Mouse (Mus musculus) G1E-ER4 (cell line): ENCODE results near the gene Rab43. TPM values are rescaled to one million over a fixed set of nuclear protein-coding genes. Genes with fewer than 3 reads are reported as not detected.

Experiments
- GATA1 ChIP-seq: IDR thresholded peaks from one replicate; pipeline ENCODE4 v1.8.0; 2012; ENCODE audit warnings: low read length, inconsistent platforms
- polyA plus RNA-seq: library from polyadenylated mRNA; stranded (reverse); fragments of >175 nt; gene quantifications from 2 replicates; pipeline ENCODE4 v1.2.3, GENCODE M21; 2012

The Rab43 gene
- polyA plus RNA-seq, 1 experiment = 16.4 TPM

DNA sequence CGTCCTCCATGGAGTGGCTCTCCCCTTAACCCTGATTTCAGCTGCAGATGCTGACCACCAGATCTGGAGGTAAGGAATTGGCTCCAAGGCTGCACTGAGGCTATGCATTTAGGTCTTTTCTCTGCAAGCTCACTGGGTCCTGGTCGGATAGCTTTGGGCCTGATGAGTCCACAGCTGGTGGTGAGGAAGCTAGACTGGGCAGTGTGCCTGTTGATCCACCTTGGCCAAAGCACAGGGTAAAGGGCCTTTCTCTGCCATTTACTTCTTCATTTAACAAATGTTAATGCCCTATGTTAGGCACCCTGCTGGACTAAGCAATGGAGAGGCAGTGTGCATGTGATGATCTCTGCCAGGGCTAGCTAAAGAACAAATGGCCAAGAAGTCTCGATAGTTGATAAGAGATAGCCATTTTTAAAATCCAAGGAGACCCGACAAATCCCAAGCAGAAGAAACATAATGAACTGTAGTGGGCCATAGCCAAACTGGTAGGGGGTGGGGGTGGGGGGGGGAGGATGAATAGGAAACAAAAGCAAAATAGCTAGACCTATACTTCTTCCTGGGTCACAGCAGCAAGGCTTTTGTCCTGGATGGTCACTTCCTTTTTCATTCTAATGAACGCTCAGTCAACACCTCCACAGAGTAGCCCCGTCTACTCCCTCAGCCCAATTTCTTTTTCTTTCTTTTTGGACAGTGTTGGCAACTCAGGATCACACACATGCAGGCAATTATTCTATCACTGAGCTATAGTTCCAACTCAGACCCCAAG, 16.4 kb downstream of the Rab43 start:
- no peak for TF ChIP-seq GATA1

- TF ChIP-seq GATA1 = no peak
Observed at GRCm38 (mm10) chr6:87793821-87794510, 18.0 kb downstream of the Rab43 start.

- TF ChIP-seq GATA1 = no peak
Observed at GRCm38 (mm10) chr6:87791826-87792225, 20.1 kb downstream of the Rab43 start.

DNA sequence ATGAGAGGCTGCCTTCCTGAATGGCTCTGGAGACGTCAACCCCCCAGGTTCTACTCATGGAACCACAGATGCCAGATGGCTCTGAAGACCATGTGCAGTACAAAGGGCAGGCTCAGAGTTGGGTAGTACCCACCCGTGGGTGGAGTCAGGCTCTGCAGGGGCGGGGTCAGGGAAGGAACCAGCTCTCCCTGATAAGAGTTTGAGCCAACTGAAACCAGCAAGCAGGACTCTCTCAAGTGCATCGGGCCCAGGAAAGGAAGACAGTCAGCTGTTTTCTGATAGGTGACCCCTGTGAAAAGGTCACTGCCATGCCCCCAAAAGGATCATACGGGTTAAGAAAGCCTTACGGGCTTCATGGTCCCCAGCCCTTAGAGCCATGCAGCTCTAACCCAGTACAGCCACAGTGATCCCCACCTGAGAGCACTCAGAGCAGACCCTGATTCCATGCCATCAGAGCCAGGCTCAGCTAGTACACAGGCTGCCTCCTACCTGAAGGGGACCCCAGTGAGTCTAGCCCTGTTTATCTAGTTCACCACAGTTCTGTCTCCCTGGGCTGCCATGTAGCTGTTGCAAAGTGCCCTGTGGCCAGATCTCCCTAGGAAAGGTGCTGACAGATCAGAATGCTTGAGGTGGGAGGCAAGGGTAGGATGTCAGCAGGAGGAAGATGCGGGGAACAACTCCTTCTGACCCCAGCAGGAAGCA, 21.0 kb downstream of the Rab43 start:
- TF ChIP-seq GATA1 = no peak

DNA sequence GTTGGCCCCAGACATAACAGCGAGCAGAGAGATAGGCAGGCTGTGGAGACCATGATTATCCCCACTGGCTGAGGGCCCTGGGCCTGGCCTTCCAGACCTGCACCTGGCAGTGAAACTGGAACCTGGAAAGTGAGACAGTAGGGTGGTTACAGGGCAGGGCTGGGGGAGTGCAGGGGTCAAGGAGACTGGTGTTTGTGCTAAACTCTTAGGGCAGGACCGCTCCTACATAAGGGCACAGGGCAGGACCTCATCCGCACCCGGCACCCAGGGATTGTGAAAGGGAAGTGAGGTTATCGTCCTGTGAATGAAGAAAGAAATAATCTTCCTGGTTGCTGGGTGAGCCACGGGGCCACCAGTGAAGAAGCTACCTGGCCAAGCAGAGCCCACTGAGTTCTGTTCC, 22.2 kb downstream of the Rab43 start:
- TF ChIP-seq GATA1 = no peak

DNA sequence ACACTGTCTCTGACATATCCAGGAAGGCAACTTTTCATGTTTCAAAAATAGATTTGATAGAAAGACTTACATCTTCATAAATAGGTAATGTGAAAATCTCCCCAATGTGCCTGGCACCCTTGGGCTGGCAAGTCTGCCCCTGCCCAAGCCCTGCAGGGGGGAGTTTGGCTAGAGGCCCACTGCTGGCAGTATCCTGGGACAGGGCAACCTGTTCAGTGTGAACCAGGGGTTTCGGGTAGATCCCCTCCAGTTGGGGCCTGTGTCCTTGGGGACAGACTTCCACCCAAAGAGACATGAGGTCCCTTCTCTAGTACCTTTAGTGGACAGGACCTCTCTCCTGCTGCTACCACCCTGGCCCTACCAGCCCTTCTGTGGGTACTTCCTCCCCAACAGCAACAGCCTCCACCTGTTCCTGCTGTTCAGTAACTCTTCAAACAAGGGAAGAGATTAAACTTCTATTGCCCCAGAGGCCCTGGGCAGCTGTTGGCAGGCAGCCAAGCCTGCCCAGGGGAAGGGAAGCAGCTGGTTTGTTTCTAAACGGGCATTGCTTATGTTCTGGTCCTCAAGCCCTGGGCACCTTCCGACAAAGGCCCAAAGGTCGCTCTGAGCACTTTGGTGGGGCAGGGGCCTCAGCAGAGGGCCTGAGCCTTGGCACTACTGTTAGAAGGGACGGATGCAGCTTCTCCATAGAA, 22.9 kb downstream of the Rab43 start:
- no peak for TF ChIP-seq GATA1

- no peak for TF ChIP-seq GATA1
Observed at GRCm38 (mm10) chr6:87788266-87788895, 23.6 kb downstream of the Rab43 start.

DNA sequence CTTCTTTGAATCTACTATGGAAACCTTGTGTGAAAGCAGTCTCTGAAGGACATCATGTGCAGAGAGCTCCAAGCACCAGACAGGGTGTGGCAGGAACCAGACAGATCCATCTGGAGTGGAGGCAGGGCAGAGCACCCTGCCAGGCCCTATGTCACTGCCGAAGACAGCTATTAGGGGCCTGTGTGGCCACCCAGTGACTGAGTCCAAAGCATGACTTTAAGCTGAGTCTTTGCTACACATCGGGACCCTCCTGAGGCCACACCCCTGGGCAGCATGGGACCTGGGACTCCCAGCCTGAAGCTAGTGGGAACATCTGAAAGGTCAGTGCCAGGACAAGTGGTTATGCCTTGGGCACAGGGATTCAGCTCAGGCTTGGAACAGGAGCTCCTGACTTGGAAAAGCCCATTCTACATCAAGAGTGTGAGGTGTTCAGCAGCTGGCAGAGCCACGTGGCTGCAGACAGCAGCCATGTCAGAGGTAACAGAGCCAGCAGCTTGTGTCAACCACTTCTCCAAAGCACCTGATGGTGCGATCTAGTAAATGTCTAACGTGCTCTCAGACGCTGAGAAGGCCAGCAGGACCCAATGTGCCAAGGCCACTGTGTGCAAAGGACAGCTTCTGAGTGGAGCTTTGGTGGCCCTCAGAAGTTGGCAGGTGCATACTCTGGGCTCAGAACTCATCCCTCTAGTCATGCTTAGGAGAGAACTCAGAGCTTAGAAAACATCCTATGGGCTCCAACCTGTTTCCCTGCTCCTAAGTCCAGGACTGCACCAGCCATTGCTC, 24.7 kb downstream of the Rab43 start:
- no peak for TF ChIP-seq GATA1

- no peak for TF ChIP-seq GATA1
Observed at GRCm38 (mm10) chr6:87786621-87787020, 25.3 kb downstream of the Rab43 start.

- TF ChIP-seq GATA1 = no peak
Observed at GRCm38 (mm10) chr6:87784033-87784432, 27.9 kb downstream of the Rab43 start.

- no peak for TF ChIP-seq GATA1
Observed at GRCm38 (mm10) chr6:87780546-87781301, 31.2 kb downstream of the Rab43 start.

DNA sequence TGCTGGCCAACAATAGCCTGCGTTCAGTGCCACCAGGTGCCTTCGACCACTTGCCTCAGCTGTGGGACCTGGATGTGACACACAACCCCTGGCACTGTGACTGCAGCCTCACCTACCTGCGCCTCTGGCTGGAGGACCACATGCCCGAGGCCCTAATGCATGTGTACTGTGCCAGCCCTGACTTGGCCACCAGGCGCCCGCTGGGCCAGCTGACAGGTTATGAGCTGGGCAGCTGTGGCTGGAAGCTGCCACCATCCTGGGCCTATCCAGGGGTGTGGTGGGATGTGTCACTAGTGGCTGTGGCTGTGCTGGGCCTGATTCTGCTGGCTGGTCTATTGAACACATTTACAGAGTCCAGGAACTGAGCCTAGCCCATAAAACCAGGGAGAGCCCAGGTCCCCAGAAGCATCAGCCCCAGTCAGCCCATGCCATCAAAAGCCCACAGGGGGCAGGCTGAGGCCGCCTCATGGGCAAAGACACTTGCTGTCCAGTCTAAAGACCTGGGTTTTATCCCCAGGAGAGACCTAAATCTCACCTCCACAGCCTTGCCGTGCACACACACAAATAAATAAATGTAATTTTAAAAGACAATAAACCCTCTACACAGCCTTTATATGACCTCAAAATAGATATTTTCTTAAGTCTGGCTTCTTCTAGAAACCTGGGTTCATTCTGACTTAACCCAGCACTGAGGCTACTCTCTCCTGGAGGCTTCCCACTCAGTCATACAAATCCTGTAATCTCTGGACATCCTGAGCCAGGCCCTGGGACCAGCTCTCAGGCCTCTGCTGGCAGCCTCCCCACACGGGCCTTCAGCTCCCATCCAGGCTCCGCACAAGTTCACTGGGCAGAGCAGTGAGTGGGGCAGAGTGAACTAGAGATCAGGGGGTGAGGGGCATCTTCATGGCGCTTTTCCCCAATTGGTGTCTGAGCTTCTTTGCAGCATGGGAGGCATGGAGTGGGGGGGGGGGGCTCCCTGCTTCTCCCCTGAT, 32.5 kb downstream of the Rab43 start:
- no peak for TF ChIP-seq GATA1
